16 mouse cellular contexts compared by ENCODE assay signal in genomic region chr17:75186732-75187509, GRCm38 (mm10).
"Had no signal": no experiment of that assay in that cellular context is flagged by ENCODE, and none has a peak within 500 bp of the region (broad histone marks: within the 10 kb centered on the region; RNA-seq: fewer than 3 reads in every experiment).

No protein-coding gene starts in this region.

- H3K27ac ChIP-seq: midbrain, embryonic 13.5 days; midbrain, embryonic 15.5 days; neural tube, embryonic 12.5 days had no signal

- H3K27me3 ChIP-seq: megakaryocyte, embryonic 14.5 days; midbrain, embryonic 13.5 days; midbrain, embryonic 15.5 days; neural tube, embryonic 12.5 days had no signal

- H3K9ac ChIP-seq: lung, embryonic 14.5 days; midbrain, embryonic 13.5 days; midbrain, embryonic 15.5 days; neural tube, embryonic 12.5 days had no signal

- H3K4me1 ChIP-seq: midbrain, embryonic 13.5 days; midbrain, embryonic 15.5 days; neural tube, embryonic 12.5 days had no signal

- ATAC-seq: midbrain, embryonic 13.5 days; midbrain, embryonic 15.5 days had no signal

- H3K36me3 ChIP-seq: midbrain, embryonic 13.5 days; midbrain, embryonic 15.5 days; neural tube, embryonic 12.5 days had no signal

- DNase-seq: lung, adult 18-20 months; lung, embryonic 14.5 days; lung, postnatal 10 days; lung, postnatal 4 days; retina, postnatal 1 day; right cerebral cortex, adult 18-20 months; right cerebral cortex, postnatal 25 days; right cerebral cortex, postnatal 4 days; spleen, adult 18-20 months; thymus, adult 18-20 months; thymus, postnatal 14 days; thymus, postnatal 36 days had no signal

- H3K4me3 ChIP-seq: megakaryocyte, embryonic 14.5 days; midbrain, embryonic 13.5 days; midbrain, embryonic 15.5 days; neural tube, embryonic 12.5 days had no signal

- H3K9me3 ChIP-seq: midbrain, embryonic 13.5 days; midbrain, embryonic 15.5 days; neural tube, embryonic 12.5 days had no signal
